Mouse (Mus musculus): Measurements from ENCODE around the gene Uxs1. TPM values are rescaled to one million over a fixed set of nuclear protein-coding genes. Genes with fewer than 3 reads are reported as not detected.

Gene Uxs1
- polyA plus RNA-seq, 2 experiments = 10.1 to 10.9 TPM

- 72% methylated on average over 4 of the region's 4 CpGs for WGBS (ENCODE audit: insufficient replicate concordance)
Measured at GRCm38 (mm10) chr1:43862614-43863013, 35.0 kb upstream of the Uxs1 start.

GRCm38 (mm10) chr1:43858988-43859387, 31.4 kb upstream of the Uxs1 start:
- Histone ChIP-seq H3K4me2 (ENCODE audit: low read depth) (no peak overlapping the region), H3K4me3 (ENCODE audit: insufficient read depth in 1 of 2, low read depth in 2 of 2, low read length in 2 of 2) (no peak overlapping the region), H3K9me3 (ENCODE audit: control insufficient read depth, low read length) (no peaks in the 10 kb centered on the region), H3K4me1 (replicated peaks; ENCODE audit: control insufficient read depth in 2 of 2, insufficient read depth in 2 of 2, low read length in 1 of 2) (no peaks in the 10 kb centered on the region), H3K27ac (no peak overlapping the region), H3K27me3 (ENCODE audit: control insufficient read depth, insufficient read depth, low read length) (no peaks in the 10 kb centered on the region), H3K9ac (replicated peaks) (no peak overlapping the region), H3K36me3 (replicated peaks; ENCODE audit: control insufficient read depth, insufficient read depth, low read depth) (no peaks in the 10 kb centered on the region)
- ATAC-seq (ENCODE audit: insufficient read depth) (no peak), DNase-seq (ENCODE audit: low read depth in 3 of 3, low spot score in 3 of 3) (no peak)
- WGBS (ENCODE audit: insufficient replicate concordance) = 46% methylated on average over 5 of the region's 5 CpGs
- no peak for TF ChIP-seq CTCF (IDR thresholded peaks at IDR 0.05; ENCODE audit: low read depth)
- no peak for TF ChIP-seq EP300 (IDR thresholded peaks at IDR 0.05; ENCODE audit: low read depth)

More at GRCm38 (mm10) chr1:43862614-43863013, 35.0 kb upstream of the Uxs1 start:
- DNase-seq (ENCODE audit: low read depth in 3 of 3, low spot score in 3 of 3) = no peak
- Histone ChIP-seq H3K4me2 (ENCODE audit: low read depth) (no peak overlapping the region), H3K9me3 (ENCODE audit: control insufficient read depth, low read length) (no peaks in the 10 kb centered on the region), H3K36me3 (replicated peaks; ENCODE audit: control insufficient read depth, insufficient read depth, low read depth) (no peaks in the 10 kb centered on the region), H3K9ac (replicated peaks) (no peak overlapping the region), H3K4me1 (replicated peaks; ENCODE audit: control insufficient read depth in 2 of 2, insufficient read depth in 2 of 2, low read length in 1 of 2) (no peaks in the 10 kb centered on the region), H3K27ac (no peak overlapping the region), H3K4me3 (ENCODE audit: insufficient read depth in 1 of 2, low read depth in 2 of 2, low read length in 2 of 2) (no peak overlapping the region), H3K27me3 (ENCODE audit: control insufficient read depth, insufficient read depth, low read length) (no peaks in the 10 kb centered on the region)
- TF ChIP-seq EP300 (IDR thresholded peaks at IDR 0.05; ENCODE audit: low read depth) (no peak), CTCF (IDR thresholded peaks at IDR 0.05; ENCODE audit: low read depth) (no peak)
- no peak for ATAC-seq (ENCODE audit: insufficient read depth)

GRCm38 (mm10) chr1:43857656-43858055, 30.1 kb upstream of the Uxs1 start:
- Histone ChIP-seq H3K9me3 (ENCODE audit: control insufficient read depth, low read length) (no peaks in the 10 kb centered on the region), H3K36me3 (replicated peaks; ENCODE audit: control insufficient read depth, insufficient read depth, low read depth) (no peaks in the 10 kb centered on the region), H3K4me3 (ENCODE audit: insufficient read depth in 1 of 2, low read depth in 2 of 2, low read length in 2 of 2) (no peak overlapping the region), H3K4me1 (replicated peaks; ENCODE audit: control insufficient read depth in 2 of 2, insufficient read depth in 2 of 2, low read length in 1 of 2) (no peaks in the 10 kb centered on the region), H3K27me3 (ENCODE audit: control insufficient read depth, insufficient read depth, low read length) (no peaks in the 10 kb centered on the region), H3K27ac (no peak overlapping the region), H3K4me2 (ENCODE audit: low read depth) (no peak overlapping the region), H3K9ac (replicated peaks) (no peak overlapping the region)
- WGBS (ENCODE audit: insufficient replicate concordance) = 33% methylated on average over 1 of the region's 1 CpGs
- TF ChIP-seq CTCF (IDR thresholded peaks at IDR 0.05; ENCODE audit: low read depth) = no peak
- no peak for TF ChIP-seq EP300 (IDR thresholded peaks at IDR 0.05; ENCODE audit: low read depth)
- ATAC-seq (ENCODE audit: insufficient read depth) = no peak
- no peak for DNase-seq (ENCODE audit: low read depth in 3 of 3, low spot score in 3 of 3)

GRCm38 (mm10) chr1:43855591-43855990, 28.0 kb upstream of the Uxs1 start:
- H3K9me3 ChIP-seq (ENCODE audit: control insufficient read depth, low read length) = no peaks in the 10 kb centered on the region
- H3K4me3 ChIP-seq (ENCODE audit: insufficient read depth in 1 of 2, low read depth in 2 of 2, low read length in 2 of 2) = no peak overlapping the region
- DNase-seq (ENCODE audit: low read depth in 3 of 3, low spot score in 3 of 3) (no peak), ATAC-seq (ENCODE audit: insufficient read depth) (no peak)
- 63% methylated on average over 1 of the region's 1 CpGs for WGBS (ENCODE audit: insufficient replicate concordance)
- no peaks in the 10 kb centered on the region for H3K4me1 ChIP-seq (replicated peaks; ENCODE audit: control insufficient read depth in 2 of 2, insufficient read depth in 2 of 2, low read length in 1 of 2)
- no peaks in the 10 kb centered on the region for H3K27me3 ChIP-seq (ENCODE audit: control insufficient read depth, insufficient read depth, low read length)
- H3K9ac ChIP-seq (replicated peaks) = no peak overlapping the region
- H3K36me3 ChIP-seq (replicated peaks; ENCODE audit: control insufficient read depth, insufficient read depth, low read depth) = no peaks in the 10 kb centered on the region
- H3K27ac ChIP-seq = no peak overlapping the region
- H3K4me2 ChIP-seq (ENCODE audit: low read depth) = no peak overlapping the region
- TF ChIP-seq EP300 (IDR thresholded peaks at IDR 0.05; ENCODE audit: low read depth) (no peak), CTCF (IDR thresholded peaks at IDR 0.05; ENCODE audit: low read depth) (no peak)

GRCm38 (mm10) chr1:43843398-43843797, 15.8 kb upstream of the Uxs1 start:
- WGBS (ENCODE audit: insufficient replicate concordance) = 74% methylated on average over 2 of the region's 2 CpGs
- Histone ChIP-seq H3K9me3 (ENCODE audit: control insufficient read depth, low read length) (no peaks in the 10 kb centered on the region), H3K27me3 (ENCODE audit: control insufficient read depth, insufficient read depth, low read length) (no peaks in the 10 kb centered on the region), H3K4me1 (replicated peaks; ENCODE audit: control insufficient read depth in 2 of 2, insufficient read depth in 2 of 2, low read length in 1 of 2) (no peaks in the 10 kb centered on the region), H3K4me3 (ENCODE audit: insufficient read depth in 1 of 2, low read depth in 2 of 2, low read length in 2 of 2) (no peak overlapping the region), H3K36me3 (replicated peaks; ENCODE audit: control insufficient read depth, insufficient read depth, low read depth) (no peaks in the 10 kb centered on the region), H3K27ac (no peak overlapping the region), H3K4me2 (ENCODE audit: low read depth) (no peak overlapping the region), H3K9ac (replicated peaks) (no peak overlapping the region)
- DNase-seq (ENCODE audit: low read depth in 3 of 3, low spot score in 3 of 3) = no peak
- TF ChIP-seq CTCF (IDR thresholded peaks at IDR 0.05; ENCODE audit: low read depth) (no peak), EP300 (IDR thresholded peaks at IDR 0.05; ENCODE audit: low read depth) (no peak)
- ATAC-seq (ENCODE audit: insufficient read depth) = no peak

Data from liver, embryonic 14.5 days (tissue).